Mouse (Mus musculus): ENCODE results near the gene Ttc22. TPM values are rescaled to one million over a fixed set of nuclear protein-coding genes. Genes with fewer than 3 reads are reported as not detected.

The Ttc22 gene
- polyA plus RNA-seq (2012) = not detected in 2 replicates

GRCm38 (mm10) chr4:106622030-106622493 is at the start of gene Ttc22:
TSS of gene Ttc22 (plus strand) at chr4:106622432.
- H3K36me3 ChIP-seq (ENCODE audit: control insufficient read depth) = no peaks in the 10 kb centered on the region
- TF ChIP-seq GATA1 (IDR thresholded peaks at IDR 0.05; ENCODE audit: low read length) = no peak
- TF ChIP-seq TAL1 (IDR thresholded peaks at IDR 0.05; ENCODE audit: low read length) = no peak
- H3K9me3 ChIP-seq (ENCODE audit: control insufficient read depth, low read length) = no peaks in the 10 kb centered on the region
- no peak within 1 kb of the TSS for H3K4me3 ChIP-seq (replicated peaks)
- H3K27me3 ChIP-seq (ENCODE audit: control insufficient read depth) = peaks cover 39% of the 10 kb centered on the region
- H3K4me1 ChIP-seq (ENCODE audit: control insufficient read depth) = peaks cover 10% of the 10 kb centered on the region

GRCm38 (mm10) chr4:106575022-106575421 is 47.2 kb upstream of the Ttc22 start:
- Histone ChIP-seq H3K9me3 (ENCODE audit: control insufficient read depth, low read length) (no peaks in the 10 kb centered on the region), H3K4me3 (replicated peaks) (no peak overlapping the region), H3K4me1 (ENCODE audit: control insufficient read depth) (peaks cover 4% of the 10 kb centered on the region; the same call in 1 of the 2 replicates), H3K36me3 (ENCODE audit: control insufficient read depth) (peaks cover 97% of the 10 kb centered on the region), H3K27me3 (ENCODE audit: control insufficient read depth) (no peaks in the 10 kb centered on the region)
- TF ChIP-seq GATA1 (IDR thresholded peaks at IDR 0.05; ENCODE audit: low read length) (no peak), TAL1 (IDR thresholded peaks at IDR 0.05; ENCODE audit: low read length) (no peak)

- no peaks in the 10 kb centered on the region for H3K27me3 ChIP-seq (ENCODE audit: control insufficient read depth)
- peaks cover 28% of the 10 kb centered on the region for H3K4me1 ChIP-seq (ENCODE audit: control insufficient read depth)
- no peak for TF ChIP-seq GATA1 (IDR thresholded peaks at IDR 0.05; ENCODE audit: low read length)
- no peak for TF ChIP-seq TAL1 (IDR thresholded peaks at IDR 0.05; ENCODE audit: low read length)
- peaks cover 98% of the 10 kb centered on the region for H3K36me3 ChIP-seq (ENCODE audit: control insufficient read depth)
- H3K9me3 ChIP-seq (ENCODE audit: control insufficient read depth, low read length) = no peaks in the 10 kb centered on the region
- no peak overlapping the region for H3K4me3 ChIP-seq (replicated peaks)
Measured at GRCm38 (mm10) chr4:106577511-106577910, 44.7 kb upstream of the Ttc22 start.

- H3K9me3 ChIP-seq (ENCODE audit: control insufficient read depth, low read length) = no peaks in the 10 kb centered on the region
- TF ChIP-seq GATA1 (IDR thresholded peaks at IDR 0.05; ENCODE audit: low read length) (no peak), TAL1 (IDR thresholded peaks at IDR 0.05; ENCODE audit: low read length) (no peak)
- no peaks in the 10 kb centered on the region for H3K27me3 ChIP-seq (ENCODE audit: control insufficient read depth)
- H3K4me1 ChIP-seq (ENCODE audit: control insufficient read depth) = peaks cover 50% of the 10 kb centered on the region
- peaks cover 96% of the 10 kb centered on the region for H3K36me3 ChIP-seq (ENCODE audit: control insufficient read depth)
- no peak overlapping the region for H3K4me3 ChIP-seq (replicated peaks)
Measured at GRCm38 (mm10) chr4:106581176-106581864, 40.9 kb upstream of the Ttc22 start.

- Histone ChIP-seq H3K4me3 (replicated peaks) (peak overlapping the region; percentile 51), H3K36me3 (ENCODE audit: control insufficient read depth) (peaks cover 96% of the 10 kb centered on the region), H3K4me1 (ENCODE audit: control insufficient read depth) (peaks cover 50% of the 10 kb centered on the region), H3K27me3 (ENCODE audit: control insufficient read depth) (no peaks in the 10 kb centered on the region), H3K9me3 (ENCODE audit: control insufficient read depth, low read length) (no peaks in the 10 kb centered on the region)
- TF ChIP-seq TAL1 (IDR thresholded peaks at IDR 0.05; ENCODE audit: low read length) (no peak), GATA1 (IDR thresholded peaks at IDR 0.05; ENCODE audit: low read length) (no peak)
Measured at GRCm38 (mm10) chr4:106581865-106582204, 40.4 kb upstream of the Ttc22 start.

GRCm38 (mm10) chr4:106582428-106583153 is 39.6 kb upstream of the Ttc22 start:
- Histone ChIP-seq H3K4me3 (replicated peaks) (peak overlapping the region; percentile 51), H3K9me3 (ENCODE audit: control insufficient read depth, low read length) (no peaks in the 10 kb centered on the region), H3K27me3 (ENCODE audit: control insufficient read depth) (no peaks in the 10 kb centered on the region), H3K4me1 (ENCODE audit: control insufficient read depth) (peaks cover 50% of the 10 kb centered on the region), H3K36me3 (ENCODE audit: control insufficient read depth) (peaks cover 95% of the 10 kb centered on the region)
- TF ChIP-seq TAL1 (IDR thresholded peaks at IDR 0.05; ENCODE audit: low read length) (no peak), GATA1 (IDR thresholded peaks at IDR 0.05; ENCODE audit: low read length) (no peak)

- Histone ChIP-seq H3K9me3 (ENCODE audit: control insufficient read depth, low read length) (no peaks in the 10 kb centered on the region), H3K27me3 (ENCODE audit: control insufficient read depth) (no peaks in the 10 kb centered on the region), H3K36me3 (ENCODE audit: control insufficient read depth) (peaks cover 93% of the 10 kb centered on the region), H3K4me3 (replicated peaks) (no peak overlapping the region), H3K4me1 (ENCODE audit: control insufficient read depth) (peaks cover 47% of the 10 kb centered on the region)
- TF ChIP-seq TAL1 (IDR thresholded peaks at IDR 0.05; ENCODE audit: low read length) (no peak), GATA1 (IDR thresholded peaks at IDR 0.05; ENCODE audit: low read length) (no peak)
Measured at GRCm38 (mm10) chr4:106584665-106585064, 37.6 kb upstream of the Ttc22 start.

- Histone ChIP-seq H3K9me3 (ENCODE audit: control insufficient read depth, low read length) (no peaks in the 10 kb centered on the region), H3K4me1 (ENCODE audit: control insufficient read depth) (peaks cover 26% of the 10 kb centered on the region), H3K36me3 (ENCODE audit: control insufficient read depth) (peaks cover 75% of the 10 kb centered on the region), H3K4me3 (replicated peaks) (no peak overlapping the region), H3K27me3 (ENCODE audit: control insufficient read depth) (no peaks in the 10 kb centered on the region)
- TF ChIP-seq GATA1 (IDR thresholded peaks at IDR 0.05; ENCODE audit: low read length) (no peak), TAL1 (IDR thresholded peaks at IDR 0.05; ENCODE audit: low read length) (no peak)
Measured at GRCm38 (mm10) chr4:106587075-106587474, 35.2 kb upstream of the Ttc22 start.

- Histone ChIP-seq H3K9me3 (ENCODE audit: control insufficient read depth, low read length) (no peaks in the 10 kb centered on the region), H3K27me3 (ENCODE audit: control insufficient read depth) (no peaks in the 10 kb centered on the region), H3K4me3 (replicated peaks) (no peak overlapping the region), H3K36me3 (ENCODE audit: control insufficient read depth) (peaks cover 46% of the 10 kb centered on the region), H3K4me1 (ENCODE audit: control insufficient read depth) (no peaks in the 10 kb centered on the region; the same call in 1 of the 2 replicates)
- TF ChIP-seq GATA1 (IDR thresholded peaks at IDR 0.05; ENCODE audit: low read length) (no peak), TAL1 (IDR thresholded peaks at IDR 0.05; ENCODE audit: low read length) (no peak)
Measured at GRCm38 (mm10) chr4:106590142-106590541, 32.1 kb upstream of the Ttc22 start.
